In the genomic region with DNA sequence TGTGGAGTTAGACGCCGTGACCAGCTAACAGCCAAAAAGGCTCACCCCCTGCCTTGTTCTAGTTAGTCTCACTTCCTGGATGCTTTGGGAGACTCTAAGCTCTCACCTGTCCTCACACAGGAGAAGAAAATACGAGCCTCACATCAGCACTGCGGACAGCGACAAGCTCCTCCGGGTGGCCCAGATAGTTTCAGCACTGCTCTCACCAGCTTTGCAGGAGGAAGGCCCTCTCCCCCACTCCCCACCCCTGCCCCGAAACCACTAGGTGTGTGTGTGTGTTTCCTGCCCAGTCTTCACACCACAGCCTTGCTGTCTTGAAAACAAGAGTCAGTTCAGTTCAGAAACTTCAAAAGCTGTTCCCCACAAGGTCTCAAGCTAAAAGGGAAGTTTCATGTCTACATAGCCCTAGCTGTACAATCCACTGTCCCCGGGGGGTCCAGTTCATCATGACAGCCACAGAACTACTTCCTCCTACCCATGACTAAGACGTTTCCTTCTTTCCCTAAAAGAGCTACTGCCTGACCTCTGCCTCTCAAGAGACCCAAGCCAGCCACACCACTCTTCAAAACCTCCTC, we compare ENCODE assay signal across 13 mouse cellular contexts. TPM values are rescaled to one million over a fixed set of nuclear protein-coding genes. Genes with fewer than 3 reads are reported as not detected.
A peak's percentile ranks its signal among the peaks of the same experiment; 100 is the strongest.
DNase-seq lines count a peak whose midpoint lies in the region; ATAC-seq and TF ChIP-seq lines count a peak whose summit lies in the region.
"Had no signal": no experiment of that assay in that cellular context is flagged by ENCODE, and none has a peak within 500 bp of the region (broad histone marks: within the 10 kb centered on the region; RNA-seq: fewer than 3 reads in every experiment).

No protein-coding gene starts in this region.

- no peak overlapping the region for H3K9ac ChIP-seq in intestine, embryonic 14.5 days (ENCODE audit: low read length)
- no peak overlapping the region for H3K9ac ChIP-seq in intestine, postnatal 0 days (ENCODE audit: low read depth, low read length)
- H3K9ac ChIP-seq in forebrain, embryonic 16.5 days (replicated peaks; ENCODE audit: low read depth, low read length): no peak overlapping the region
- H3K9ac ChIP-seq: forebrain, postnatal 0 days; heart, embryonic 13.5 days; liver, embryonic 13.5 days had no signal

- ATAC-seq in intestine, embryonic 14.5 days (replicated peaks; ENCODE audit: low FRiP score, low TSS enrichment, low read depth): no peak
- no peak for ATAC-seq in intestine, postnatal 0 days
- ATAC-seq in forebrain, embryonic 16.5 days: no peak
- ATAC-seq: forebrain, postnatal 0 days had no signal

- no peak overlapping the region for H3K4me3 ChIP-seq in intestine, embryonic 14.5 days (ENCODE audit: low read depth, low read length)
- H3K4me3 ChIP-seq in intestine, postnatal 0 days (ENCODE audit: low read depth, low read length): no peak overlapping the region
- no peak overlapping the region for H3K4me3 ChIP-seq in forebrain, embryonic 16.5 days (replicated peaks; ENCODE audit: low read length)
- H3K4me3 ChIP-seq: heart, embryonic 13.5 days; liver, embryonic 13.5 days had no signal

- WGBS in intestine, embryonic 14.5 days: 36% methylated on average over 9 of the region's 9 CpGs
- WGBS in intestine, postnatal 0 days: 28% methylated on average over 9 of the region's 9 CpGs
- WGBS in forebrain, embryonic 16.5 days: 51% methylated on average over 9 of the region's 9 CpGs

- H3K4me1 ChIP-seq in intestine, embryonic 14.5 days (replicated peaks; ENCODE audit: control insufficient read depth, insufficient read depth, low read length): no peaks in the 10 kb centered on the region
- no peaks in the 10 kb centered on the region for H3K4me1 ChIP-seq in intestine, postnatal 0 days (replicated peaks; ENCODE audit: control insufficient read depth, insufficient read depth, low read length)
- peaks cover 56% of the 10 kb centered on the region for H3K4me1 ChIP-seq in forebrain, embryonic 16.5 days (replicated peaks; ENCODE audit: control insufficient read depth, insufficient read depth, low read length)
- H3K4me1 ChIP-seq: heart, embryonic 13.5 days; liver, embryonic 13.5 days had no signal

- TF ChIP-seq CTCF in intestine, postnatal 0 days (IDR thresholded peaks at IDR 0.05; ENCODE audit: low read depth): no peak

- no peak overlapping the region for H3K4me2 ChIP-seq in intestine, embryonic 14.5 days (ENCODE audit: low read length)
- no peak overlapping the region for H3K4me2 ChIP-seq in intestine, postnatal 0 days (replicated peaks; ENCODE audit: low read depth)
- H3K4me2 ChIP-seq in forebrain, embryonic 16.5 days (ENCODE audit: low read length): no peak overlapping the region
- H3K4me2 ChIP-seq: heart, embryonic 13.5 days; liver, embryonic 13.5 days had no signal

- no peak overlapping the region for H3K27ac ChIP-seq in intestine, embryonic 14.5 days (ENCODE audit: low read depth)
- no peak overlapping the region for H3K27ac ChIP-seq in intestine, postnatal 0 days (ENCODE audit: low read depth, low read length)
- H3K27ac ChIP-seq in forebrain, embryonic 16.5 days (ENCODE audit: low read length): no peak overlapping the region
- H3K27ac ChIP-seq: heart, embryonic 13.5 days; liver, embryonic 13.5 days had no signal

- DNase-seq in intestine, embryonic 14.5 days (ENCODE audit: low spot score): peak; percentile 82
- peak; percentile 4 for DNase-seq in thymus, postnatal 14 days
- DNase-seq in thymus, postnatal 25 days: no peak
- DNase-seq in embryo, embryonic 11 days: peak; percentile 66
- peak; percentile 18 for DNase-seq in yolk sac, embryonic 10.5 days (ENCODE audit: low spot score)
- DNase-seq in B cell, adult 2 months: no peak
- DNase-seq: cerebellum, adult 11-12 months; forebrain, postnatal 0 days; liver, embryonic 13.5 days; right cerebral cortex, postnatal 25 days had no signal

- no peaks in the 10 kb centered on the region for H3K9me3 ChIP-seq in intestine, embryonic 14.5 days (ENCODE audit: control insufficient read depth, low read length)
- no peaks in the 10 kb centered on the region for H3K9me3 ChIP-seq in intestine, postnatal 0 days (ENCODE audit: control insufficient read depth)
- H3K9me3 ChIP-seq in forebrain, embryonic 16.5 days (ENCODE audit: control insufficient read depth, low read length): no peaks in the 10 kb centered on the region
- H3K9me3 ChIP-seq: heart, embryonic 13.5 days; liver, embryonic 13.5 days had no signal

- no peaks in the 10 kb centered on the region for H3K36me3 ChIP-seq in intestine, embryonic 14.5 days (ENCODE audit: control insufficient read depth, insufficient read depth, low read length)
- H3K36me3 ChIP-seq in intestine, postnatal 0 days (ENCODE audit: control insufficient read depth, insufficient read depth): no peaks in the 10 kb centered on the region
- H3K36me3 ChIP-seq in forebrain, embryonic 16.5 days (ENCODE audit: control insufficient read depth, insufficient read depth): no peaks in the 10 kb centered on the region
- H3K36me3 ChIP-seq: heart, embryonic 13.5 days; liver, embryonic 13.5 days had no signal

- peaks cover 16% of the 10 kb centered on the region for H3K27me3 ChIP-seq in intestine, embryonic 14.5 days (replicated peaks; ENCODE audit: control insufficient read depth, insufficient read depth, low read length)
- H3K27me3 ChIP-seq in intestine, postnatal 0 days (replicated peaks; ENCODE audit: control insufficient read depth, insufficient read depth, low read length): 0 out of 2 replicates have a peak, but pooled peaks cover 3% of the 10 kb centered on the region
- H3K27me3 ChIP-seq in forebrain, embryonic 16.5 days (replicated peaks; ENCODE audit: control insufficient read depth, insufficient read depth, low read length): no peaks in the 10 kb centered on the region

RNA-seq across cellular contexts. Expression of a gene that starts 7.6 kb away (rescaled TPM):
- 5.6 and 6.9 TPM in 2 replicates for polyA plus RNA-seq in intestine, embryonic 14.5 days (2014; fragmentation: Nextera tagmentation; extraction: Ambion mirVana)
- polyA plus RNA-seq in intestine, postnatal 0 days (2015; fragmentation: Nextera tagmentation; extraction: Ambion mirVana): 0.83 and 1.1 TPM in 2 replicates
- polyA plus RNA-seq in forebrain, embryonic 16.5 days (2015; fragmentation: Nextera tagmentation; extraction: Ambion mirVana): 49.3 and 61.8 TPM in 2 replicates

Comparison
In these comparisons a context has a peak if more than half of its experiments do, and no peak if none do; other contexts are left out.
1. DNase-seq: peak in intestine, embryonic 14.5 days (single experiment), thymus, postnatal 14 days (single experiment), embryo, embryonic 11 days (single experiment) and yolk sac, embryonic 10.5 days (single experiment); none in thymus, postnatal 25 days (single experiment) and B cell, adult 2 months (0 of 2).